Mouse (Mus musculus): ENCODE data around the gene Gm17606.
"Not testable (repeated sequence)": the region's sequence is repeated elsewhere in the genome, so short reads cannot be mapped to it uniquely, and the experiment has no call there.

Gm17606 gene

GRCm38 (mm10) chr14:54640946-54641304 is at the start of gene Gm17606:
TSS of gene Gm17606 (plus strand) at chr14:54640952.
- DNase-seq (ENCODE audit: low read depth, low spot score), result no peak

- no peak for DNase-seq (ENCODE audit: low read depth, low spot score)
Observed at GRCm38 (mm10) chr14:54591056-54591455, 49.7 kb upstream of the Gm17606 start.

DNA sequence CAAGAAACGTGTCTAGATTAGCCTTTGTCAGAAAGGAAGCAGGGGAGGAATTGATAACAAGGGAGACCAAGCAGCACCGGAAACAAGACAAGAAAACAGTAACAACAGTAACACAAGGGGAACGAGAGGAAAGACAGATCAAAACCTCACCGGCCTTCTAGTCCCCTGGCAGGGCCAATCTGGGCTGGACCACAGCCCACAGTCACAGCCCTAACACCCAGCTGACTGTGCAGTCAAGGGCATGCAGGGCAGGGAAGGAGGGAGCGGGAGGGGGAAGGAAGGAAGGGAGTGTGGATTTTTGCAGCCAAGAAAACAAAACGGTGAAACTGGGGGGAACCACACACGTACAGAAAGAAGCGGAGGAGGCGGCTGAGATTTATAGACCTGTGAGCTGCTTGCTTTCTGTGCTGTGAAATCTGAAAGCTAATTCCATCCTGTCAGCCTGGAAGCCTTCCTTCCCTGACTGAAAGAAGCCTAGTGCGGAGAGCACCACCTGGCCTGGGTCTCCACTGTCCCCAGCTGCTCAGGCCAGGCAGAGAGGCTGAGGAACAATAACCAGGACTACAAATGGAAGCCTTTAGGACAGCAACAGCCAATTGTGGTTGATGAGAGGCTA is 48.3 kb upstream of the Gm17606 start:
- DNase-seq (ENCODE audit: low read depth, low spot score), result no peak

DNA sequence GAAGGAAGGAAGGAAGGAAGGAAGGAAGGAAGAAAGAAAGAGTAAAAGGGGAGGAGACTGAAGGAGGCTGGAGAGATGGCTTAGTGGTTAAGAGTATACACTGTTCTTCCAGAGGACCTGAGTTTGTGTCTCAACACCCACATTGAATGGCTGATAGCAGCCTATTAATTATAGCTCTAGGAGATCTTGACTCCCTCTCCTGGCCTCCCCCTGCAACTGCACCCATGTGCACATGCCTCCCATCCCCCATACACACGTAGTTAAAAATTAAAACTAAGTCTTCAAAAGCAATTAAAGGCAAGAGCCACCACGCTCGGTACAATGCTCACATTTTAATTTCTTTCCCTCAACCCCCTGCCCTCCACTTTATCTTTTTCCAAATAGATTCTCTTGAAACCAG is 46.7 kb upstream of the Gm17606 start:
- peak; percentile 26 for DNase-seq (ENCODE audit: low read depth, low spot score)

GRCm38 (mm10) chr14:54594631-54595414 is 45.9 kb upstream of the Gm17606 start:
- no peak for DNase-seq (ENCODE audit: low read depth, low spot score)

DNA sequence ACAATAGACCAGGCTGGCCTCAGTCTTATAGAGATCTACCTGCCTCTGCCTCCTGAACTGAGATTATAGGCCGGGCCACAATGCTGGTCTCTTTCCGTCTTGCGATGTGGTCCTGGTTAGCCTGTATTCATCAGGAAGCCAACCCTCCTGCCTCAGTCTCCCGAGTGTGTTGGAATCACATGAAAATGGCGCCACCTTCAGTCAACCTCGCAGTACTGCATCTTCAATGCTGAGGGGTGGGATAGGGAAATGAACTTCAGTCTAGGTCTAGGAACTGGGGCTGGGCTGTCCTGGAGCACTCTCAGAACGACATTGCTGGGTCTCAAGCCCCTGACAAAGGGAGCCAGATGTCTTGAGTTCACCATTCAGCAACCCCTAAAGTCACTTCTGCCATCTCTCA is 43.7 kb upstream of the Gm17606 start:
- DNase-seq (ENCODE audit: low read depth, low spot score), result peak; percentile 66

GRCm38 (mm10) chr14:54601601-54602000 is 39.2 kb upstream of the Gm17606 start:
- no peak for DNase-seq (ENCODE audit: low read depth, low spot score)

DNA sequence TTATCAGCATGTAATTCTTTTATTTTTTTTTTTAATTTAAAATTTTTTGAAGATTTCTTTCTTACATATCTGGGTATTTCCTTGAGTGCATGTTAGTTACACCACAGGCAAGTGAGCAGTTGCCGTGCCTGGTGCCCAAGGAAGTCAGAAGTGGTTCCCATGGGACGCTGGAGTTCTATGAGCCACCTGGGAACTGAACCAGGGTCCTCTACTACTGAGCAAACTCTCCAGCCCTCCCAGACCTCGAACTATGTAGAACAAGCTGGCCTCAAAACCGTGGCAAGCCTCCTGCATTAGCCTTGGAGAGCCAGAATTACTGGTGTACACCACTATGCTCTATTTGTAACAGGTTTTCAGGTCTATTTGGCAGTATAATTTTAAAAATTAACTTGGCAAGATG is 38.1 kb upstream of the Gm17606 start:
- DNase-seq (ENCODE audit: low read depth, low spot score), result no peak

DNA sequence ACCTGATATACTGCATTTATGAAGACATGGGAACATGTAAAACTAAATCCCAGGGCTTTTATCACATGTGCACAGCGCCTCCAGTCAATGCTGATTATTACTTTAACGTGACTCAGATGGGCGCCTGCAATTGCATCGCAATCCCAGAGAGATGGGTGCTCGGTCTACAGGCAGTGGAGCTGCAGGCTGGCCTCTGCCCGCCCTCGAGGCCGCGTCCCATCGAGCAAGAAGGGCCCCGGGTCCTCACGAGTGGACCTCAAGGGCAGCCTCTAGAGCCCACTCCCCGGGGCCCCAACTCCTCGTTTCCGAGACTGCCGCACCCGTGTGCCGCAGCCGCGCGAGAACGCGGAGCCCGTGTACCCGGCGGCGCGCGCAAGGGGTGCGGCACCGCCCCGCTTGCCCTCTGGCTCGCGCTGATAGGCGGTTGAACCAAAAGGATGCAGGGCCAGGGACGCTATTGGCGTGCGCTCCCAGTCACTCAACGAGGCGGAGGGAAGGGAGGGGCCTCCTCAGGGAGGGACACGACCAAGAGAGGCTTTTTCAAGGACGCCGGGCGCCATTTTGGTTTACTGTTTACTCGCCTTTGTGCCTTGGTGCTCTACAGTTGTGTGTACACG is 37.6 kb upstream of the Gm17606 start:
- peak; percentile 98 for DNase-seq (ENCODE audit: low read depth, low spot score)

DNA sequence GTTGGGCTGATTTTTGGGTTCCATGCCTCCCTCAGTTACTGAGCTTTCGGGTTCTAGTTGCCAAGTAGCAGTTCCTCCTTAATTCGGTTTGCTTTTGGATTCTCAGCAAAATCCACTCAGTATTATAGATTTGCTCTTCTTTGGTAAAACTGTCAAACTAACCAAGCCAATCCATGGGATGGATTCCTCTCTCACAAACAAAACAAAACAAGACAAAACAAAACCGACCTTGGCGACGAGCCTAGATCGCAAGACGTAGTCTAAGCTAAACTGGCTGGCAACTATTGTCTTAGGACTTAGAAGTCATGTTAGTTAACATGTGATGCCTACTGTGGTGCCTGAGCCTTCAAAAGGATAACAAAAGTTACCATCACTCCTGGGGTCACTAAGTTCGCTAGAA is 37.1 kb upstream of the Gm17606 start:
- no peak for DNase-seq (ENCODE audit: low read depth, low spot score)

GRCm38 (mm10) chr14:54605752-54606321 is 34.9 kb upstream of the Gm17606 start, which contains the start of gene 4931414P19Rik:
TSS of gene 4931414P19Rik (minus strand) at chr14:54605993.
- DNase-seq (ENCODE audit: low read depth, low spot score), result peak; percentile 85

DNA sequence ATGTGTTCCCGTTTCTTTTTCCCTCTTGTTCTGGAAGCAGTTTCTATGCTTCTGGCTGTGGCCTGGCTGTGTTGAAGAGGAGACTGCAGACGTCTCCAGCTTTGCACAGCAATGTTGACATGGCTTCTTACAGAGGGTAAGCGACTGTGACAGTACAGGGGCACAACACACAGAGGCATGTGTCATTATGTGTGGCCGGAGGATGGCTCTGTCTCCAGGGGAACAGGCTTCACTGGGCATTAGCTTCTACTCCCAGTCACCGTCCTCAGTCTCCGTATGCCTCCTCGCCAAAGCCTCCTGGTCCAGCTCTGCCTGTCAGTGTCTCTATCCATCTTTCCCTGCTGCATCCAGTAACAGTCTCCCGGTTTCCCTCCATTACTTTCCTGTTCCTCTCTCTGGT is 33.5 kb upstream of the Gm17606 start:
- DNase-seq (ENCODE audit: low read depth, low spot score), result no peak

DNA sequence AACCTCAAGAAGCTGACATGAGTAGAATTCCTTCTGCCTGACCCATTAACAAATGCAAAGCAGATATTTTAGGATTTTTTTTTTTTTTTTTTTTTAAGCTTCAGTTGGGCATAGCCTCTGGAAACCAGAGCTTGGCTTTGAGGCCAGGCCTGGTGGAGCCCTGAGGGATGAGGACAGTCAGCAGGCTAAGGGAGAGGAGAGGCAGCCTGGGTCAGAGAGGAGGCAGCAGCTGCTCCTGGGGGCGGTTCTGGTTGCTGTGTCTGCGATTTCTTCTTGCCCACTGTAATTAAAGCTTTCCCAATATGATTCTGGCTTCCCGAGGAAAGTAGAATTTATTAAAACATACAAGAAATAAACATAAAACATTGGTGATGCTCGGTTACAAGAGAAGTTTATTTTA is 31.5 kb upstream of the Gm17606 start:
- DNase-seq (ENCODE audit: low read depth, low spot score), result no peak

DNA sequence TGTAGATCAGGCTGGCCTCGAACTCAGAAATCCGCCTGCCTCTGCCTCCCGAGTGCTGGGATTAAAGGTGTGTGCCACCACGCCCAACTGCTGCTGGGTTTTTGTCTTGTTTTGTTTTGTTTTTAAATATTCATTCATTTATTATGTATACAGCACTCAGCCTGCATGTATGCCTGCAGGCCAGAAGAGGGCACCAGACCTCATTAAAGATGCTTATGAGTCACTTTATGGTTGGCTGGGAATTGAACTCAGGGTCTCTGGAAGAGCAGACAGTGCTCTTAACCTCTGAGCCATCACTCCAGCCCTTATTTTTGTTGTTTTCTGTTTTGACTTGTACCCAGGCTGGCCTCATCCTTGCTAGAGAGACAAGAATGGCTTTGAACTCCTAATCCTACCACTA is 30.8 kb upstream of the Gm17606 start:
- DNase-seq (ENCODE audit: low read depth, low spot score), result peak; percentile 72

DNA sequence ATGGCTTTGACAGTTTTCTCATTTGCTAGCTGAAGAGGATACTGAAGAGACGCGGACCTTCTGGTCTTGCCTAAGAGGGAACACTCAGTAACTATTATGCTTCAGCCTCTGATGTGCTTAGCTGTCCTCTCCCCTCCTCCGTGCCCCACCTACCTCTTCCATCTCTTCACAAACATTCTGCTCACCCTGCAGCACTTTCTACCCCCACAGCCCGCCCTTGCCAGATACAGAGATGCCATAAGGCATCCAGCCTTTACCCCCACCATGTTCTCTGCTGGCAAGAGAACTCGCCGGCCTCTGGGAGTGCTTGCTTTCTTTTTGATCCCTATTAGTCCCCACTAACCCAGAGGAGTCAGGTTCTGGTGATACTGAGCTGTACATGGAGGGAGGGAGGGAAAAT is 30.1 kb upstream of the Gm17606 start:
- no peak for DNase-seq (ENCODE audit: low read depth, low spot score)

GRCm38 (mm10) chr14:54614130-54614529 is 26.6 kb upstream of the Gm17606 start:
- not testable (repeated sequence) for DNase-seq (ENCODE audit: low read depth, low spot score)

- DNase-seq (ENCODE audit: low read depth, low spot score), result no peak
Observed at GRCm38 (mm10) chr14:54616226-54616825, 24.4 kb upstream of the Gm17606 start.

GRCm38 (mm10) chr14:54617152-54617896 is 23.4 kb upstream of the Gm17606 start:
- DNase-seq (ENCODE audit: low read depth, low spot score), result peak; percentile 54

DNA sequence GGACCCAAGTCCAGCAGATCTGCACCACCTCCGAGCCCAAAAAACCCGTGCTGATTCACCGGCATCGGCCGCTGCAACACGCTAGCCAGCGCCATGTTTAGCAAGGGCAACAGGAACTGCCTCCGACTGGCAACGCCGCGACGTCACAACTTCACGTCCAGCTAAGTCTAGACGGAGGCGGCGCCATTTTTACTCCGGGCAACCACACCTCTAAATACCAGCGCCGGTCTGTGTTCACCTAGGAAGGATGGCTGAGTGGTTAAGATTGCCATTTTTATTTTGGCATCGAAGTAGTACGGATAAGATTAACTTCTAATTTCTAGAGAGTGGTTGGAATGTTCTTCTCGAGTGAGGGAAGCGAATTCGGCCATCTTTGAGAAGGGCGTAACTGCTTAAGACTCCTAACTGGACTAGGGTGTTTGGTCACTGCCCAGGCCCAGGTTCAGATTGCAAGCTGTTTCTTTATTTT is 22.8 kb upstream of the Gm17606 start, which contains the start of gene Psmb5:
Gene Psmb5, minus strand, starts transcription at position 126 of the 469 bp plus-strand sequence.
- DNase-seq (ENCODE audit: low read depth, low spot score), result peak; percentile 94

GRCm38 (mm10) chr14:54621133-54621532 is 19.6 kb upstream of the Gm17606 start, which contains the start of gene Psmb11:
TSS of gene Psmb11 (plus strand) at chr14:54621433.
- no peak for DNase-seq (ENCODE audit: low read depth, low spot score)

DNA sequence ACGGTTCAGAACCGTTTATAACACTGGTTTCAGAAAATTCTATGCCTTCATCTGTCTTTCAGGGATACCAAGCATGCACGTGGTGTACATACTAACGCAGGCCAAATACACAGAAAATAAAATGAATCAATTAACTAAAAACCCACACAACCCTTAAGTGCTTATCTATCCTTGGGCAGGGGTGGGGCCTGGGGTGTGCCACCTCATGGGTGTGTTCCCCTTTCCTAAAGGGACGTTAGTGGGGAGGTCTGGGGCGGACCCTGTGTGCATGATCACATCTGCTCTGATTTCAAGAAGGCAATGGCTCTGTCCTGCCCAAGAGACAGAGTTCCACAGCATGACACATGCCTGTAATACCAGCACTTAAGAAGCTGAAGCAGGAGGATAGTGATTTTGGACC is 17.4 kb upstream of the Gm17606 start:
- no peak for DNase-seq (ENCODE audit: low read depth, low spot score)
